Mouse (Mus musculus): ENCODE results near the gene Ppp1cc. TPM values are rescaled to one million over a fixed set of nuclear protein-coding genes. Genes with fewer than 3 reads are reported as not detected.
"Not testable (repeated sequence)": the region's sequence is repeated elsewhere in the genome, so short reads cannot be mapped to it uniquely, and the experiment has no call there.

Gene Ppp1cc
- polyA plus RNA-seq, 1 experiment from 2014 or later, result 238 TPM

DNA sequence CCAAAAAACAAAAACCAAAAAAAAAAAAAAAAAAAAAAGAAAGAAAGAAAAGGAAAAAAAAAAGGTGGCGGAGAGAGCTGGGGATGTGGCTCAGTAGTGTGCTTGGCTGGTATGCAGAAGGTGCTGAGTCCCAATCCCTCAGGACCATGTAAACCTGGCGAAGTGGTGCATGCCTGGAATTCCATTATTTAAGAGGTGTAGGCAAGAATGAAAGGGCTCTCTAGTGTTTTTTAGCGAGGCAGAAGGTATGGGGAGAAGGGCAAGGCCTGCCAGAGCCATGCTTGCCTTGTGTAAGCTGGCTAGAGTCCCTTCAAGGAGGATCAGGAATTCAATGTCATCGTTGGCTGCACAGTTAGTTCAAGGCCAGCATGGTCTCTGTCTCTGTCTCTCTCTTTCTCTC is 13.3 kb upstream of the Ppp1cc start:
- H3K27ac ChIP-seq (replicated peaks; ENCODE audit: low read depth, low read length), result no peak overlapping the region
- no peaks in the 10 kb centered on the region for H3K9me3 ChIP-seq (ENCODE audit: control insufficient read depth, low read length)
- no peak overlapping the region for H3K4me3 ChIP-seq (replicated peaks; ENCODE audit: low read depth, low read length)
- no peak overlapping the region for H3K4me2 ChIP-seq (ENCODE audit: low read length)
- H3K36me3 ChIP-seq (ENCODE audit: control insufficient read depth, insufficient read depth, low read length), result no peaks in the 10 kb centered on the region
- H3K9ac ChIP-seq (replicated peaks; ENCODE audit: low read length), result no peak overlapping the region
- 94% methylated on average over 4 of the region's 4 CpGs for WGBS
- H3K27me3 ChIP-seq (ENCODE audit: control insufficient read depth, insufficient read depth, low read length), result no peaks in the 10 kb centered on the region
- DNase-seq, result no peak
- H3K4me1 ChIP-seq (ENCODE audit: control insufficient read depth, insufficient read depth, low read length), result no peaks in the 10 kb centered on the region
- no peak for ATAC-seq (ENCODE audit: low FRiP score, low TSS enrichment)

DNA sequence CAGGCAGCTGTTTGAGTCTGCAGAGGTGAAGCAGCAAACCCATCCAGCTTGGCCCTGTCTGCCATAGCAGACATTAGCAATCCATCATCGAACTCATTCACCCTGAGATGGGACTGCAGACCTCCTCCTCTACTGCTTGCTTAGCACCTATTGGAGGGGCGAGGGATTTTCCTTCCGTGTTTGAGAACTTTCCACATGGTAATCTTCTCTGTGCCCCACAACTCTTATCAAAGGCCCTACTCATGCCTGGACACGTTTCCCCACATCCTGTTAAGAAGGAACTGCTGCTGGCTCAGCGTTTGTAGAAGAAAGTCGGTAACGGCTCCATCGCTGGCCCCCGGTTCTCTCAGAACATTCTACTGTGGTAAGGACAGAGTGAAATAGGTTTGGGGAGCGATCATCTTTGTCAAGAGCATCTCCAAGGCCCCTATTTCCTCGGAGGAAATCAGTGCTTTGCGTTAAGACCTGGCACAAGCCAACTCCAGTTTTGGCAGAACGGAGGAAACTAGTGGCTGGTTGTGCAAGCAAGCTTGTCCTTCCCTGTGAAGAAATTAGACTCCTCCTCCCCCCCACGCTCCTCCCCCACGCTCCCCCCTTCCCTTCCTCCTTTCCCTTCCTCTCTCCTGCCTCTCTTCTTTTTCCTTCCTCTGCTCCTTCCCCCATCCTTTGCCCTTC is 12.6 kb upstream of the Ppp1cc start:
- WGBS, result 75% methylated on average over 15 of the region's 15 CpGs
- Histone ChIP-seq H3K4me2 (ENCODE audit: low read length) (no peak overlapping the region), H3K9ac (replicated peaks; ENCODE audit: low read length) (no peak overlapping the region), H3K27me3 (ENCODE audit: control insufficient read depth, insufficient read depth, low read length) (no peaks in the 10 kb centered on the region), H3K9me3 (ENCODE audit: control insufficient read depth, low read length) (no peaks in the 10 kb centered on the region), H3K4me1 (ENCODE audit: control insufficient read depth, insufficient read depth, low read length) (no peaks in the 10 kb centered on the region), H3K27ac (replicated peaks; ENCODE audit: low read depth, low read length) (no peak overlapping the region), H3K4me3 (replicated peaks; ENCODE audit: low read depth, low read length) (no peak overlapping the region), H3K36me3 (ENCODE audit: control insufficient read depth, insufficient read depth, low read length) (no peaks in the 10 kb centered on the region)
- ATAC-seq (ENCODE audit: low FRiP score, low TSS enrichment) (no peak), DNase-seq (no peak)

DNA sequence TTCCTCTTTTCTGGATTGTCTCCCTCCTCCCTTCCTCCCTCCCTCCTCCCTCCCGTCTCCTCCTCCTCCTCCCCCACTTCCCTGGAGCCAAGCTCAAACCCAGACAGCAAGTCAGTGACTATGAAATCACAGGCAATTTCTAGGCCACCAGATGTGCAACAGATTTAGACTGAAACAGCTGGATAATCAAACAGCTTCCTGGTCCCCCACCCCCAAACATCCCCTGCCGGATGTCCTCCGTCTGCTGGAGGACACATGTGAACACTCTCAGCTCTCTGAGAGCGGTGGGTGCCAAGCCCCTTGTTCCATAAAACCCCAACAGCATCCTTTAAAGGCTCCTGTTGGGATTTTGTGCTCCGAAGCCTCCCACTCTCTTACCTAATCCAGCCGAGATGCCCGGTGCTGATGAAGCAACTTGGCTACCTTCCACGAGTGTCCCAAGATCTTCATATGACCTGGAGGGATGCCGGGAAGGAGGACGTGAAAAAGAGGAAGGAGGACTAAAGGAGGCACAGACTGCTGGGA is 12.0 kb upstream of the Ppp1cc start:
- Histone ChIP-seq H3K9ac (replicated peaks; ENCODE audit: low read length) (no peak overlapping the region), H3K4me1 (ENCODE audit: control insufficient read depth, insufficient read depth, low read length) (no peaks in the 10 kb centered on the region), H3K4me2 (ENCODE audit: low read length) (no peak overlapping the region), H3K9me3 (ENCODE audit: control insufficient read depth, low read length) (no peaks in the 10 kb centered on the region), H3K4me3 (replicated peaks; ENCODE audit: low read depth, low read length) (no peak overlapping the region), H3K36me3 (ENCODE audit: control insufficient read depth, insufficient read depth, low read length) (no peaks in the 10 kb centered on the region), H3K27me3 (ENCODE audit: control insufficient read depth, insufficient read depth, low read length) (no peaks in the 10 kb centered on the region), H3K27ac (replicated peaks; ENCODE audit: low read depth, low read length) (no peak overlapping the region)
- WGBS, result 69% methylated on average over 10 of the region's 10 CpGs
- ATAC-seq (ENCODE audit: low FRiP score, low TSS enrichment) (no peak), DNase-seq (no peak)

DNA sequence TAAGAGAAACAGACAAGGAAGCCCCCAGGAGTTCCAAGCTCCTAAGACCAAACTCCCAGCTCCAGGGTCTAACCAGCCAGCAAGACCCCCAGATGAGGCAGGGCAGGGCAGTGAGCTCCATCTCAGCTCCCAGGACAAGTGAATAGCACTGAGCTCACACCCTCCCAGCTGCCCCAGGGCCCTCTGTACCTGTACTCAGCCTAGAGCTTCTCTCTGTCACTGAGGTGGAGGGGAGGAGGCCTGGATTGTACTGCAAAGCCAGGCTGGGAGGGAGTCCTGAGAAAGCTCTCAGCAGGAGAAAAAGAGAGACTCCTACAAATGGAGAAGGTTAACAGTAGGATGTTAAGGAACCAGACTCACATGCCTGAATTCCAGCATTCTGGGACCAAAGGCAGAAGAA is 11.5 kb upstream of the Ppp1cc start:
- H3K4me2 ChIP-seq (ENCODE audit: low read length), result no peak overlapping the region
- H3K4me1 ChIP-seq (ENCODE audit: control insufficient read depth, insufficient read depth, low read length), result no peaks in the 10 kb centered on the region
- H3K27ac ChIP-seq (replicated peaks; ENCODE audit: low read depth, low read length), result no peak overlapping the region
- H3K9ac ChIP-seq (replicated peaks; ENCODE audit: low read length), result no peak overlapping the region
- no peak for ATAC-seq (ENCODE audit: low FRiP score, low TSS enrichment)
- H3K4me3 ChIP-seq (replicated peaks; ENCODE audit: low read depth, low read length), result no peak overlapping the region
- no peaks in the 10 kb centered on the region for H3K9me3 ChIP-seq (ENCODE audit: control insufficient read depth, low read length)
- DNase-seq, result no peak
- H3K27me3 ChIP-seq (ENCODE audit: control insufficient read depth, insufficient read depth, low read length), result no peaks in the 10 kb centered on the region
- no peaks in the 10 kb centered on the region for H3K36me3 ChIP-seq (ENCODE audit: control insufficient read depth, insufficient read depth, low read length)

DNA sequence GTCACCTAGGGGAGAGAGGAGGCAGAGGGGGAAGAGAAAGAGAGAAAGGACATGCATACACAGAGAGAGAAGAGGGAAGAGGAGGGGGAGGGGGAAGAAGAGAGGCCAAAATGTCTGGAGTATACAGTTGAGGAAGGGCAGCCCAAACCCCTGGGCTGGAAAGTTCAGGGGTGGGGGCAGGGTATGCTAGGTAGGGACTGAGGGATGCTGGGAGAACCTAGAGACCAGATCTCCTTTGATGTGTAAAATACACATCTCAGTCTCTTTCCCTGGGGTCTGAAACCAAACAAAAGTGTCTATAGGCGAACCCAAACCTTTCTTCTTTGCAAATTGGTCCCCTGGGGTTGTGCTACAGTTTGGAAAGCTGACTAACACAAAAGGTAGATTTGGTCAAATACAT is 10.0 kb upstream of the Ppp1cc start:
- Histone ChIP-seq H3K36me3 (ENCODE audit: control insufficient read depth, insufficient read depth, low read length) (no peaks in the 10 kb centered on the region), H3K9ac (replicated peaks; ENCODE audit: low read length) (no peak overlapping the region), H3K9me3 (ENCODE audit: control insufficient read depth, low read length) (no peaks in the 10 kb centered on the region), H3K4me2 (ENCODE audit: low read length) (no peak overlapping the region), H3K27me3 (ENCODE audit: control insufficient read depth, insufficient read depth, low read length) (no peaks in the 10 kb centered on the region), H3K4me3 (replicated peaks; ENCODE audit: low read depth, low read length) (no peak overlapping the region), H3K27ac (replicated peaks; ENCODE audit: low read depth, low read length) (no peak overlapping the region), H3K4me1 (ENCODE audit: control insufficient read depth, insufficient read depth, low read length) (no peaks in the 10 kb centered on the region)
- DNase-seq (no peak), ATAC-seq (ENCODE audit: low FRiP score, low TSS enrichment) (no peak)
- WGBS, result 50% methylated on average over 1 of the region's 1 CpGs

DNA sequence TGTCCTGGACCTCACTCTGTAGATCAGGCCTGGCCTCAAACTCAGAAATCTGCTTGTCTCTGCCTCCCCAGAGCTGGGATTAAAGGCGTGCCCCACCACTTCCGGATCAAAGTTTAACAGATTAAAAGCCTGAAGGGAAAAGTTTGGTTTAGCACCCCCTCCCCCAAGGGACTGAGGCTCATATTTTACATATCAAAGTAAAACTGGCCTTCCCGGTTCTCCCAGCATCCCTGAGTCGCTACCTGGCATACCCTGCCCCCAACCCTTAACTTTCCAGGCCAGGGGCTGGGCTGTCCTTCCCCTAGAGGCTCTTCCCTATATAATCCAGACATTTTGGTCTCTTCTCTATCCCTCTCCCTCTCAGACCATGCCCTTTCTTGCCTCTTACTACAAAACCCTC is 8.8 kb upstream of the Ppp1cc start:
- no peaks in the 10 kb centered on the region for H3K27me3 ChIP-seq (ENCODE audit: control insufficient read depth, insufficient read depth, low read length)
- no peak overlapping the region for H3K4me2 ChIP-seq (ENCODE audit: low read length)
- H3K4me3 ChIP-seq (replicated peaks; ENCODE audit: low read depth, low read length), result no peak overlapping the region
- H3K4me1 ChIP-seq (ENCODE audit: control insufficient read depth, insufficient read depth, low read length), result no peaks in the 10 kb centered on the region
- DNase-seq, result no peak
- H3K27ac ChIP-seq (replicated peaks; ENCODE audit: low read depth, low read length), result no peak overlapping the region
- no peak overlapping the region for H3K9ac ChIP-seq (replicated peaks; ENCODE audit: low read length)
- 46% methylated on average over 4 of the region's 4 CpGs for WGBS
- no peak for ATAC-seq (ENCODE audit: low FRiP score, low TSS enrichment)
- H3K9me3 ChIP-seq (ENCODE audit: control insufficient read depth, low read length), result no peaks in the 10 kb centered on the region
- H3K36me3 ChIP-seq (ENCODE audit: control insufficient read depth, insufficient read depth, low read length), result no peaks in the 10 kb centered on the region

DNA sequence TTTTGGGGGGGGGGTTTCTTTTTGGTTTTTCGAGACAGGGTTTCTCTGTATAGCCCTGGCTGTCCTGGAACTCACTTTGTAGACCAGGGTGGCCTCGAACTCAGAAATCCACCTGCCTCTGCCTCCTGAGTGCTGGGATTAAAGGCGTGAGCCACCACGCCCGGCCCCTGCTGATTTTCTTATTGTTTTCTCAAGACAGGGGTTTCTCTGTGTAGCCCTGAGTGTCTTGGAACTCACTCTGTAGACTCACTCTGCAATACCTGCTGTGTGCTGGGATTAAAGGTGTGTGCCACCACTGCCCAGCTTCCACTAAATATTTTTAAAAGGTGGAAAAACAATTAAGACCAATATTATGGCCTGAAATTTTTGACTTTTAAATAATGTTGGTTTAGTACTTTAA is 5.6 kb upstream of the Ppp1cc start:
- H3K27ac ChIP-seq (replicated peaks; ENCODE audit: low read depth, low read length); H3K4me1 ChIP-seq (ENCODE audit: control insufficient read depth, insufficient read depth, low read length); ATAC-seq (ENCODE audit: low FRiP score, low TSS enrichment); H3K4me2 ChIP-seq (ENCODE audit: low read length); DNase-seq; H3K27me3 ChIP-seq (ENCODE audit: control insufficient read depth, insufficient read depth, low read length); H3K36me3 ChIP-seq (ENCODE audit: control insufficient read depth, insufficient read depth, low read length); H3K4me3 ChIP-seq (replicated peaks; ENCODE audit: low read depth, low read length); H3K9ac ChIP-seq (replicated peaks; ENCODE audit: low read length); H3K9me3 ChIP-seq (ENCODE audit: control insufficient read depth, low read length): not testable (repeated sequence)
- WGBS, result 82% methylated on average over 5 of the region's 5 CpGs

DNA sequence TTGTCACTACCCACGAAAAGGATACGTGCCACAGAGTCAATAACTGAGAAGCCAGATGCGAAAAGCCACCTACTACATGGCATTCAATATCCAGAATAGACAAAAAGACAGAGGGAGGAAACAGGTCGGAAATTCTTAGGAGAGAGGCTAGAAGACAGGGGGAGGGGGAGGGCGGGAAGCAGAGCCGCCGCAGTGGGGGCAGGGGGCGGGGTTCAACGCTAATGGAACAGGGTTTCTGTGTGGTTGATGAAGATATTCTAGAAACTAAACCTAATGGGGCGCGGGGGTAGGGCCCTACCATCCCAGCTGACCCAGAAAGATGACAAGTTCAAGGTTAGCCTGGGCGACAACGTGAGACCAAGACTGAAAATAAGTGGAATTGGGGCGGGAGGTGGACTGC is 4.1 kb upstream of the Ppp1cc start:
- Histone ChIP-seq H3K9ac (replicated peaks; ENCODE audit: low read length) (no peak overlapping the region), H3K27ac (replicated peaks; ENCODE audit: low read depth, low read length) (no peak overlapping the region), H3K9me3 (ENCODE audit: control insufficient read depth, low read length) (no peaks in the 10 kb centered on the region), H3K4me1 (ENCODE audit: control insufficient read depth, insufficient read depth, low read length) (0 out of 2 replicates have a peak, but pooled peaks cover 3% of the 10 kb centered on the region), H3K27me3 (ENCODE audit: control insufficient read depth, insufficient read depth, low read length) (no peaks in the 10 kb centered on the region), H3K36me3 (ENCODE audit: control insufficient read depth, insufficient read depth, low read length) (no peaks in the 10 kb centered on the region), H3K4me2 (ENCODE audit: low read length) (no peak overlapping the region), H3K4me3 (replicated peaks; ENCODE audit: low read depth, low read length) (no peak overlapping the region)
- ATAC-seq (ENCODE audit: low FRiP score, low TSS enrichment), result no peak
- WGBS, result 32% methylated on average over 13 of the region's 14 CpGs
- no peak for DNase-seq

DNA sequence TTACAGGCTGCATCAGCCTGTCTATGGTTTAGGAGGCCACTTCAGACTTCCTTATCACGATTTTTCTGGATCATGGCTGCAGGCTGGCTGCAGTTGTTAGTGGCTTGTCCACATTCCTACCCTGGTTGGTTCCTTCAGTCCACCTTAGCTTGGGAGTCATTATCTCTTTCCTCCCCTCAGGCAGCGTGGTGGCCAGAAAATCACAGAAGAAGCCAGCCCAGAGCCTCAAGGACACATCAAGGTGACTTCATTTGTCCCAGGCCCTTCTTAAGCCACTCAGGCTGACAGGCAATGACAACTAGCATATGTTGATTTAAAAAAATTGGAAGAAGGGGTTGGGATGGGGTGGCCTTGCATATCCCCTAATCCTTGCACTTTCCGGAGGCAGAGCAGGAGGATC is 3.3 kb upstream of the Ppp1cc start:
- Histone ChIP-seq H3K9me3 (ENCODE audit: control insufficient read depth, low read length) (no peaks in the 10 kb centered on the region), H3K4me3 (replicated peaks; ENCODE audit: low read depth, low read length) (no peak overlapping the region), H3K27me3 (ENCODE audit: control insufficient read depth, insufficient read depth, low read length) (no peaks in the 10 kb centered on the region), H3K36me3 (ENCODE audit: control insufficient read depth, insufficient read depth, low read length) (no peaks in the 10 kb centered on the region), H3K4me1 (ENCODE audit: control insufficient read depth, insufficient read depth, low read length) (peaks cover 7% of the 10 kb centered on the region), H3K9ac (replicated peaks; ENCODE audit: low read length) (no peak overlapping the region), H3K27ac (replicated peaks; ENCODE audit: low read depth, low read length) (no peak overlapping the region), H3K4me2 (ENCODE audit: low read length) (no peak overlapping the region)
- DNase-seq, result no peak
- ATAC-seq (ENCODE audit: low FRiP score, low TSS enrichment), result no peak
- 73% methylated on average over 3 of the region's 3 CpGs for WGBS
